In the genomic region with DNA sequence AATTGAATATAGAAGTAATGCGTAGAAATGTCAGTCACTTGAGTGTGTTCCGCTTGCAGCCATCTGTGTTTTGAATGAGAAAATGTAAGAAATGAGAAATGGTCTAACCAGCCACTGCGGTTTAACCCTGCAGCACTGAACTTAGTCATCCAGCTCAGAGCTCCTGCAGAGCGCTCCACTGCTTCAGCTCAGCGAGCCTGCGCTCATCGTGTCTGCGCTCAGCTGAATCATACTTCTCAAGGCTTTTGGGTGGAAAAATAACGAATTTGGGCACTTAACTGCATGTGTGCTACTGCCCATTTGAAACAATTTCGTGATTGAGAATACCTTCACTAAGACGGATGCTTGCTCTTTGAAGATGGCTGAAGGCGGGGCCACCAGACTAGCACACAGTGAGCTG, we compare ENCODE assay signal across 16 mouse cellular contexts.
A peak's percentile ranks its signal among the peaks of the same experiment; 100 is the strongest.
DNase-seq lines count a peak whose midpoint lies in the region; ATAC-seq lines count a peak whose summit lies in the region.
"Had no signal": no experiment of that assay in that cellular context is flagged by ENCODE, and none has a peak within 500 bp of the region (broad histone marks: within the 10 kb centered on the region; RNA-seq: fewer than 3 reads in every experiment).

No protein-coding gene starts in this region.

- DNase-seq in adrenal gland, adult (ENCODE audit: inconsistent age in 2 of 2, low spot score in 1 of 2) = peak; percentile 74 to 86
- DNase-seq in adrenal gland, postnatal 4 days (ENCODE audit: low spot score in 2 of 2) = no peak
- no peak for DNase-seq in limb, embryonic 11.5 days (ENCODE audit: low spot score)
- DNase-seq in limb, embryonic 10.5 days (ENCODE audit: low spot score) = no peak
- peak; percentile 26 for DNase-seq in Muller cell, postnatal 12 days (ENCODE audit: inconsistent ontology term)
- DNase-seq in cerebellum, adult 8-10 months = no peak
- DNase-seq in layer of hippocampus, adult 11-12 months (ENCODE audit: low spot score) = no peak
- DNase-seq: cerebellum, adult 18-20 months; kidney, adult 18-20 months; kidney, postnatal 25 days; lung, adult 18-20 months had no signal

- no peaks in the 10 kb centered on the region for H3K27me3 ChIP-seq in limb, embryonic 11.5 days (ENCODE audit: control insufficient read depth, insufficient read depth, low read length)
- no peaks in the 10 kb centered on the region for H3K27me3 ChIP-seq in limb, embryonic 10.5 days (ENCODE audit: low read depth, poor library complexity, severe bottlenecking)
- no peaks in the 10 kb centered on the region for H3K27me3 ChIP-seq in midbrain, embryonic 15.5 days (replicated peaks)
- H3K27me3 ChIP-seq: embryonic facial prominence, embryonic 15.5 days; heart, embryonic 13.5 days; limb, embryonic 15.5 days had no signal

- no peak overlapping the region for H3K4me2 ChIP-seq in limb, embryonic 11.5 days (ENCODE audit: low read depth, severe bottlenecking)
- peak overlapping the region; percentile 9; the same call in 1 of the 2 replicates for H3K4me2 ChIP-seq in midbrain, embryonic 15.5 days
- H3K4me2 ChIP-seq: embryonic facial prominence, embryonic 15.5 days; heart, embryonic 13.5 days; limb, embryonic 15.5 days had no signal

- H3K4me1 ChIP-seq in limb, embryonic 11.5 days (ENCODE audit: control insufficient read depth, insufficient read depth, low read length) = peaks cover 20% of the 10 kb centered on the region
- H3K4me1 ChIP-seq in limb, embryonic 10.5 days = peaks cover 35% of the 10 kb centered on the region
- H3K4me1 ChIP-seq in midbrain, embryonic 15.5 days = peaks cover 12% of the 10 kb centered on the region
- H3K4me1 ChIP-seq: embryonic facial prominence, embryonic 15.5 days had no signal

- H3K27ac ChIP-seq in limb, embryonic 11.5 days (replicated peaks; ENCODE audit: low read depth, low read length) = 0 out of 2 replicates have a peak overlapping the region, but pooled peaks have one; percentile 36
- H3K27ac ChIP-seq in limb, embryonic 10.5 days = no peak overlapping the region
- no peak overlapping the region for H3K27ac ChIP-seq in midbrain, embryonic 15.5 days
- H3K27ac ChIP-seq: embryonic facial prominence, embryonic 15.5 days; heart, embryonic 13.5 days; limb, embryonic 15.5 days; macrophage had no signal

- no peaks in the 10 kb centered on the region; the same call in 1 of the 2 replicates for H3K36me3 ChIP-seq in limb, embryonic 11.5 days (ENCODE audit: control insufficient read depth, insufficient read depth, low read length)
- H3K36me3 ChIP-seq in limb, embryonic 10.5 days = peaks cover 28% of the 10 kb centered on the region
- no peaks in the 10 kb centered on the region for H3K36me3 ChIP-seq in midbrain, embryonic 15.5 days (replicated peaks)
- H3K36me3 ChIP-seq: embryonic facial prominence, embryonic 15.5 days; limb, embryonic 15.5 days had no signal

- H3K4me3 ChIP-seq in limb, embryonic 11.5 days (ENCODE audit: low read depth, low read length) = no peak overlapping the region
- no peak overlapping the region for H3K4me3 ChIP-seq in limb, embryonic 10.5 days
- H3K4me3 ChIP-seq in midbrain, embryonic 15.5 days = no peak overlapping the region
- H3K4me3 ChIP-seq: embryonic facial prominence, embryonic 15.5 days; heart, embryonic 13.5 days; limb, embryonic 15.5 days had no signal

- no peaks in the 10 kb centered on the region for H3K9me3 ChIP-seq in limb, embryonic 11.5 days (ENCODE audit: control insufficient read depth, low read length)
- H3K9me3 ChIP-seq in limb, embryonic 10.5 days (replicated peaks) = no peaks in the 10 kb centered on the region
- H3K9me3 ChIP-seq in midbrain, embryonic 15.5 days = no peaks in the 10 kb centered on the region
- H3K9me3 ChIP-seq: embryonic facial prominence, embryonic 15.5 days; heart, embryonic 13.5 days; limb, embryonic 15.5 days had no signal

- ATAC-seq in limb, embryonic 11.5 days (ENCODE audit: insufficient number of reproducible peaks, low FRiP score, low TSS enrichment, low read depth) = no peak
- no peak for ATAC-seq in midbrain, embryonic 15.5 days (replicated peaks)

- no peak overlapping the region for H3K9ac ChIP-seq in limb, embryonic 11.5 days (ENCODE audit: low read length)
- H3K9ac ChIP-seq in midbrain, embryonic 15.5 days = no peak overlapping the region
- H3K9ac ChIP-seq: embryonic facial prominence, embryonic 15.5 days; heart, embryonic 13.5 days; limb, embryonic 15.5 days had no signal

- 71% methylated on average over 12 of the region's 12 CpGs for WGBS in limb, embryonic 11.5 days
- 79% methylated on average over 12 of the region's 12 CpGs for WGBS in limb, embryonic 10.5 days
- 35% methylated on average over 12 of the region's 12 CpGs for WGBS in midbrain, embryonic 15.5 days

Comparison
In these comparisons a context has a peak if more than half of its experiments do, and no peak if none do; other contexts are left out.
1. DNase-seq: peak in adrenal gland, adult (2 of 2) and Muller cell, postnatal 12 days (single experiment); none in adrenal gland, postnatal 4 days (0 of 2), limb, embryonic 11.5 days (single experiment), limb, embryonic 10.5 days (single experiment), cerebellum, adult 8-10 months (single experiment) and layer of hippocampus, adult 11-12 months (single experiment).